Mouse (Mus musculus) heart, adult 2 months (tissue): ENCODE results near the gene Rbfox3.

ENCODE experiments used
- CTCF ChIP-seq: fragments of 200-600 bp; IDR thresholded peaks from 2 replicates; pipeline ENCODE4 v1.8.1; 2022; ENCODE audit warnings: antibody characterized with exemption, mild to moderate bottlenecking, moderate library complexity
- EP300 ChIP-seq: fragments of 200-500 bp; IDR thresholded peaks from 2 replicates; pipeline ENCODE4 v1.6.1; 2011; ENCODE audit warnings: low read depth, low read length, control low read depth; ENCODE audit not compliant: insufficient read depth
- POLR2A ChIP-seq: fragments of 200-500 bp; IDR thresholded peaks from 2 replicates; pipeline ENCODE4 v1.6.1; 2011; ENCODE audit warnings: mild to moderate bottlenecking, low read depth, low read length, control low read depth; ENCODE audit not compliant: insufficient read depth

DNA sequence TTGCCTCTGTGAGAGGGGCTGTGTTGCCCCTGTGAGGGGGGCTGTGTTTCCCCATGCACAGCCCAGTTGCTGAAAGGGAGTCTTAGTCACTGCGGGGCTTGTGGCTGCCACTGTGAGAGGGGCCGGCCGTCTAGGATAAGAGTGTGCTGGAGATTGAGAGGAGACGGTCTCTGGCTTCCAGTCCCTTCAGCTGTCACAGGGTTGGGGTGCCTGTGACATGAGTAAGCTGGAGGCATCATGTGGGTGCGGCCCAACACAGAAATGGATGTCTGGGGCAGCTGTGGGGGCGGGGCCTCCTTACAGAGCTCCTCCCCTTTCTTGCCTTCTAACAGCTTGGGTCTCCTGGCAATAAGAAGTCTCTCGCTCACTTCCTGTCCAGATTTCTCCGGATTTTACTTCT is 182.0 kb downstream of the Rbfox3 start:
- TF ChIP-seq POLR2A (no peak), CTCF (no peak), EP300 (no peak)
